Mouse (Mus musculus): ENCODE measurements around the gene Tmem117. TPM values are rescaled to one million over a fixed set of nuclear protein-coding genes. Genes with fewer than 3 reads are reported as not detected.

Gene Tmem117
- 10 to 100 TPM; 30.8 to 31.1 TPM for total RNA-seq (2021)
- long read RNA-seq, experiment 1, transcript Tmem117-201 (8 exons, 2,717 nt) = major isoform, 34 of 38 reads
- long read RNA-seq, experiment 1, partial matches to known transcripts = 3 of 38 reads
- long read RNA-seq, experiment 1, other reads (novel, unspliced or antisense) = 1 of 38 reads
- long read RNA-seq, experiment 2, transcript Tmem117-201 (8 exons, 2,717 nt) = major isoform, 22 of 29 reads
- long read RNA-seq, experiment 2, partial matches to known transcripts = 0 of 29 reads
- long read RNA-seq, experiment 2, other reads (novel, unspliced or antisense) = 6 of 29 reads

- peak; percentile 60 for DNase-seq
These were observed at the start of gene Tmem117 for GRCm38 (mm10) chr15:94628830-94629601. Gene Tmem117 (plus strand): TSS chr15:94629232.

GRCm38 (mm10) chr15:94582000-94582593 lies 46.9 kb upstream of the Tmem117 start:
- no peak for DNase-seq

DNA sequence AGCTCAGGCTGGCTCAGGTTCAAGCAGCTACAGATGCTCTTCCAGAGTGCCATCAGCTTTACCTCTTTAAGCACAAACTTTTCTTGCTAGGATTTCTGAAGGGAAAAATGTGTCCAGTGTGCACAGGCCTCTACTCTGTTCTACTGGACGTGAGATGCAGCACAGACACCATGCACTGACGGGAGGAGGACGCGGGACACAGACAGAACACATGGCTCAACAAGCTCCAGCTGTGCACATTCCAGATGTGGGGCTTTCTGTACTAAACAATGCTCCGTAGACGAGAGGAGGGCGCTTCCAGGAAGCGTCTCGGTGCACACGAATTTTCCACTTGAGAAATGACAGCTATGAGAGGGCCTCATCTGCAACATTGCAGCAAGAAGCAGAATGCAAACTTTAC lies 45.9 kb upstream of the Tmem117 start:
- DNase-seq = no peak

- DNase-seq = no peak
These were observed 44.3 kb upstream of the Tmem117 start for GRCm38 (mm10) chr15:94584738-94585137.

DNA sequence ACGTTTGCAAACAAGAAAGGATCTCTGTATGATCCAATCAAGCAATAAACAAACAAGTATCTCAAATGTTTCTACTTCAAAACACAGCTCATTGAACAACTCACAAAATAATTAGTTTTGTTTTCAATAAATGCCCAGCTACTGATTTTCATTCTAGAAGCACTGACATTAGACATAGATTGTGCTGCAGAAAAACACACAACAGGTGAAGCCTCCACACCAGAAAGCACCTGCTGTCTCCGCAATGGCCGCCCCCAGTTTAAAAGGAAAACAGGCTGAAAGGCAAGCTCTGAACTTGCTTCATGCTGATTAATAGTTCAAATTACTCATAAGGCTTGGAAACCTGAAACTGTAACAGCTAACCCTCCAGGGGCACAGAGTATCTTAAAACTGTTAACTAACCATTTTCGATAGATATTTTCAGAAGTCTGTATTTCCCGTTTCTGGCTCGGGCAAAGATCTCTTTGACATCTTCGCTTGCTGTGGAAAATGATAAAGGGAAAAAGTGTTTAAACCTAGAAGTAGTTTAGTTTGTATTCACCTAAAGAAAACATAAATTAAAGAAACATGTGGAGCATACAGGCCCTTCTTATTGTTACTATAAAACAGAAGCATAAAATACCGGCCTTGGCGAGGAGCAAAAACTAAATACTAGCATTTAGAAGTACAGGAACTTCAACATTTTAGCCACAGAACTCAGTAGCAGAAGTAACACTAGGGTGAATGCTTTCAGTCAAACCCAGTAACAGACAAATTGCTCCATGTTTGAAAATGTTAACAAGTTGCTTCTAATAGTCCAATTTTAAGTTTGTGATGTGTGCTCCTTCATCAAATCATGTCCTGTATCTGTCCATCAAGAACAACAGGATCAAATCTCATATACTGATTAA lies 41.0 kb upstream of the Tmem117 start:
- no peak for DNase-seq

- peak; percentile 99 for DNase-seq
These were observed 39.6 kb upstream of the Tmem117 start, which contains the start of gene Twf1 for GRCm38 (mm10) chr15:94589219-94590075. Gene Twf1 (minus strand): TSS chr15:94589889.

GRCm38 (mm10) chr15:94590083-94590482 lies 38.9 kb upstream of the Tmem117 start:
- DNase-seq = no peak

GRCm38 (mm10) chr15:94591356-94591755 lies 37.7 kb upstream of the Tmem117 start:
- DNase-seq = no peak

DNA sequence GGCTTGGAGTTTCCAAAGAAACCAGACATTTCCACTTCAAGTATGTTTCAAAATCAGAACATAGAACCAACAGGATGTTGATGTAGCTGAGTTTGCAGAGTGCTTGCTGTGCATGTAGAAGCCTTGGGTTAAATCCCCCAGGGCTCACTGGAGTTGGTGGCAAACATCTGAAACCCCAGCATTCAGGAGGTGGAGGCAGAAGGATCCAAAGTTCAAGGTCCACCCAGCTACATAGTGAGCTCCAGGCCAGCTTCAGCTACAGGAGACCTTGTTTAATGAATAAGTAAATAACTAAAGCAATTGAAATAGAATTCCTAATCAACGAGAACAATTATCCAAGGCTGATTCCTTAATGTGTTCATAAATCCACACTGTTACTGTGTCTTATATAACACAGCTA lies 35.4 kb upstream of the Tmem117 start:
- no peak for DNase-seq

GRCm38 (mm10) chr15:94600145-94600707 lies 28.8 kb upstream of the Tmem117 start:
- DNase-seq = no peak

- DNase-seq = peak; percentile 56
These were observed 27.7 kb upstream of the Tmem117 start for GRCm38 (mm10) chr15:94601339-94601738.

GRCm38 (mm10) chr15:94602441-94602840 lies 26.6 kb upstream of the Tmem117 start:
- no peak for DNase-seq

- DNase-seq = no peak
These were observed 21.3 kb upstream of the Tmem117 start for GRCm38 (mm10) chr15:94607768-94608167.

DNA sequence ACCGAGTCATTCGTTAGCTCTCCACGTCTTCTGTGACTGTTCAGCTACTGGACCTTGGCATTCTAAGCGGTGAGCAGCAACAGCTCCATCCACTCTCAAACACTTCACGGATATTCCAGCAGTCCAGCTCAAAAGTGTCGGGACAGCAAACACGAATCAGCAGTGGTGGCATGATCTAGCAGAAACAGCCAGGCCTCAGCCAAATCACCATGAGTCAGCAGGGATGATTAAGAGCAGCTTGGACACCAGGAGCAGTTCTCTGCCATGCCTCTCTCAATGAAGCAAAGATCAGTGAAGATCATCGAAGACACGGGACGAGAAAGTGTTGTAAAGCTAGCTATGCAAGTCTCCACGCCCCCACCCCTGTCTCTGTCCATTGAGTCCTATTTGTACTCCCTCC lies 13.0 kb upstream of the Tmem117 start:
- DNase-seq = no peak

- DNase-seq = no peak
These were observed 8.1 kb upstream of the Tmem117 start for GRCm38 (mm10) chr15:94620909-94621308.

DNA sequence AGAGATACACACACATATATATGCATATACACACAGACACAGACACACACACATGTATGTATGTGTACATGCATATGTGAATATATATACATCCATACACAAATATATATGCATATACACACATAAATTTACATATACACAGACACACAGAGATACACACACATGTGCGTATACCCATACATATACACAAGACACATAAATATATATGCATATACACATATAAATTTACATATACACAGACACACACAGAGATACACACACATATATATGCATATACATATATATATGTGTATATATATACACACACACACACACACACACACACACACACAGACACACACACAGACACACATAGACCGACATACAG lies 586 bp upstream of the Tmem117 start:
- DNase-seq = no peak

- no peak for DNase-seq
These were observed 1.5 kb downstream of the Tmem117 start for GRCm38 (mm10) chr15:94630553-94630952.

DNA sequence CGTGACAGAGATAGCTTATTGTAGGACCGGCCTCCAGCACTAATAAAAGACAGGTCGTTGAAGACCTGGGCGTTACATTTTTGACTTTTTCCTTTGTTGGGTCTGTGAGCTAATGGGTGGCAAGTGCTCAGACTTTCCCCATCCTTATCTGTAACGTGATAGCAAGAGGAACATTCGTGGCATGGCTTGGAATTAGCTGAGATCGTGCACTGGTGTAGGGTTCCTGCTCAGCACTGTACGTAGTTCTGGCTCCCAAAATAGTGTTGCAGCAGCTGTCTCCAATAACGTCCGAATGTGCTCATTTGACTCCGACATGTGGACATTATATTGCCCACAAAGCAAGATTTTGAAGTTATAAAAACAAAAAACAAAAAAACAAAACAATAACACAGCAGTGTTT lies 5.5 kb downstream of the Tmem117 start:
- DNase-seq = no peak

DNA sequence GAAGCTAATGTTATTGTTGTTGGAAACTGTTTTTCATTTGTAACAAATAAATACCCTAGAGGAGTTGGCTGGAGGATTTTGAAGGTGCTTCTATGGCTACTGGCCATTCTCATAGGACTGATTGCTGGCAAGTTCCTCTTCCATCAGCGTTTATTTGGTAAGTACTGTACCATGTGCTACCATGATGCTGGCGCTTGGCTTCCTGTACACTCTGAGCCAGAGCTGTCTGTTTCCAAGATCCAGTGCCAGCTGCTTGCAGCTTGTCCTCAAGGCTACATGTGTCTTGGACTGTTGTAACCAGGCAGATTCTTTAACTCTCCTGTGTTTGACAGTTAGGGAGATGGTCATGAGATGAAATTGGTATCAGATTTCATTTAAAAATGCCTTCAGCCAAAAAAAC lies 9.2 kb downstream of the Tmem117 start:
- no peak for DNase-seq

DNA sequence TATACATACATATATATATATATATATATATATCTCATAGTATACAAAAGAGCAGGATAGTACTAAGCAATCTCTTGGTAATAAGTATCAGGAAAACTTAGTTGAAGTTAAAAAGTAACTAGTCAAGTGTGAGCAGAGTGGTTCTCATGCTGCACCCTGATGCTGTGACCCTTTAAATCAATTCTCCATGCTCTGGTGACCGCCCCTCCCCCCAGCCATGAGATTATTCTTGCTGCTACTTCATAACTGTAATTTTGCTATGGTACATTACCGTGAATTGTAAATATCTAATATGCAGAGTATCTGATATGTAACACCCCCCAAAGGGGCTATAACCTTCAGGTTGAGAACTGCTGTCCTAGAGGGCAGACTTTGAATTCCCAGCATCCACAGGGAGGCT lies 10.1 kb downstream of the Tmem117 start:
- no peak for DNase-seq

DNA sequence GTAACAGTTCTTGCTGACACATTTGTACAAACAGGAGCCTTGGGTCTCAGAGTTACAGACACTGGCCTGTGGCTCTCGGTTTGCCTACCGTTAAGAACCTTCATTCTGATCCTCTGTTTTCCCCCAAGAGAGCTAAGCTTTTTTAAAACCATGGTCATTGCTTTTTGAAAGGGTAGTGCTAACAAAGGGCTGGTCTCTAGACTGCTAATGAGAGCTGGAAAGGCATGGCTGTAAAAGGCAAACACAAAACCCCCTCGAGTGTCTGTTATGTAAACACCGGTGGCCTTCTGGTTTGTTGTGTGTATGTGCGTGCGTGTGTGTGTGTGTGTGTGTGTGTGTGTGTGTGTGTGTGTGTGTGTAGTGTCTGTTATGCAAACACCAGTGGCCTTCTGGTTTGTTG lies 17.0 kb downstream of the Tmem117 start:
- no peak for DNase-seq

All from gastrocnemius, postnatal 10 days (tissue).